Mouse (Mus musculus): ENCODE results near the gene Rps21.

DNA sequence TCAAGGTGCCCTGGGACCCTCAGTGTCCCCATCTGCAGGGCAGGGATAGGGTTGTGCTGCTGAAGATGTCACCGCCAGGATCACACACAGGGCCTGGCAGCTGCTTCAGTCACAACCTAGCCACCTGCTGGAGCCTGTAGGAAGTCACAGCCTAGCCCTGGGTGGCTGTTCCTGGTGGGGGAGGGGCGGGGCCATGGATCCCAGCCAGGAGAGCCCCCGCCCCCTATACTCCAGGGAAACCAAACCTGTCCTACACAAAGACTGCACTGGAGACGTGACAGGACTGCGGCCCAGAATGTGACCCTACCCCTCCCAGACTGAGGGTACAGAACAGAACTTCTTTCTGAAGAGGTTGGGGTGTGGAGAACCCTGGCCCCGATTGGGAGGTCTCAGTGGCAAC, 34.9 kb upstream of the Rps21 start:
- TF ChIP-seq CTCF (IDR thresholded peaks at IDR 0.05; ENCODE audit: low read depth, low read length) (no peak), GATA1 (IDR thresholded peaks at IDR 0.05; ENCODE audit: borderline replicate concordance, low read length) (no peak)
